Mouse (Mus musculus) right cerebral cortex, postnatal 36 days (tissue): ENCODE data around the gene Gart.
A peak's percentile ranks its signal among the peaks of the same experiment; 100 is the strongest.
"Not testable (repeated sequence)": the region's sequence is repeated elsewhere in the genome, so short reads cannot be mapped to it uniquely, and the experiment has no call there.

Experiments
- DNase-seq, 2 experiments: peaks; one replicate each; pipeline ENCODE4 v3.0.0; 2022; ENCODE audit warnings: low spot score in 2 of 2, mixed read lengths in 1 of 2

Gart gene

DNA sequence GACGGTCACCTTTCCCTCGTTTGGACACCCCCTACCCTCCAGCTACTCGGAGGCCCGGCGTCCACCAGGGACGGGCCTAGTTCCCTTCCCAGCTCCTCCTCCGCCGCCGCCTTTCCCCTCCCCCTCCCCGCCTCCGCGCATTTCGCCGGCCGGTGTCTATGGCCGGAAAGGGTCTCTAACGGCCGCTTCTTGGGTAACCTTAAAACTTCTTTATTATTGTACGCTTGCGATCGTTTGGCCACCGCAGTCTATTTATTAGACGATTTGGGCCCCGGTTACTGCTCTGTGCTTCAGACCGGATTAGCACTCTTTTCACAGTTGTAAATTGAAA, 1.4 kb upstream of the Gart start:
- DNase-seq, result peak; percentile 43 to 54

DNA sequence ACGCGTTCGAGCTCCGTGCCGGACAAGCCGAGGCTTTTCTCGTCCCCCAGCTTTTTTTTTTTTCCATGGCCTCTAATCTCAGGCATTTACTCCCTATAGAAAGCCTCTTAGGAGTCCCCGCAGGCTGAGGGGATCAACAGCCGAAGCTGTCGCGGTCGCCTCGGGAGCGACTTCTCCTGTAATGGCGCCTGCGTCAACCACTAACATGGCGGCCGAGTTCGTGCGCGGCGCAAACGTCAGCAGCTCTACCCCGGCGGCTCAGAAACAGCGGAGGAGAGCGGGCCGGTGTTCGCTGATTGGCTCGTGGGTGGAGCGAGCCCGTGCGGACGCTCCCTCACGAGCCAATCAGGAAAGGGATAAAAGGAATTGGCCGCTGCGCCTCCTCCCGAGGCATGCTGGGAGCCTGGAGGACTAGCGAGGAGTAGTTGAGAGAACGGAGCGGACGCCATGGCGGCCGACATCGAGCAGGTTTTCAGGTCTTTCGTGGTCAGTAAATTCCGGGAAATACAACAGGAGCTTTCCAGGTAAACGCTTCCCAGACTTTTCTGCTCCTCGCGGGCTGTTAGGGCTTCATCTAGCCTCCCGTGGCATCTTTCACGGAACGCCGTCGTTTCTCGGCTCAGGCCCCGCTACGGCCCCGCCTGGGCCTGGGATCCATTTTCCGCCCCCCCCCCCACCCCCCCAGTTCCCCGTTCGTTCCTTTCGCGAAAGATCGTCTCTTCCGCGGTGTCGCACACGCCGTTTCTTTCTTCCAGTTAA, 888 bp upstream of the Gart start, which contains the start of gene Son:
TSS of gene Son (plus strand) at position 46 of the 759 bp plus-strand sequence.
- DNase-seq, result peak; percentile 96 to 97

DNA sequence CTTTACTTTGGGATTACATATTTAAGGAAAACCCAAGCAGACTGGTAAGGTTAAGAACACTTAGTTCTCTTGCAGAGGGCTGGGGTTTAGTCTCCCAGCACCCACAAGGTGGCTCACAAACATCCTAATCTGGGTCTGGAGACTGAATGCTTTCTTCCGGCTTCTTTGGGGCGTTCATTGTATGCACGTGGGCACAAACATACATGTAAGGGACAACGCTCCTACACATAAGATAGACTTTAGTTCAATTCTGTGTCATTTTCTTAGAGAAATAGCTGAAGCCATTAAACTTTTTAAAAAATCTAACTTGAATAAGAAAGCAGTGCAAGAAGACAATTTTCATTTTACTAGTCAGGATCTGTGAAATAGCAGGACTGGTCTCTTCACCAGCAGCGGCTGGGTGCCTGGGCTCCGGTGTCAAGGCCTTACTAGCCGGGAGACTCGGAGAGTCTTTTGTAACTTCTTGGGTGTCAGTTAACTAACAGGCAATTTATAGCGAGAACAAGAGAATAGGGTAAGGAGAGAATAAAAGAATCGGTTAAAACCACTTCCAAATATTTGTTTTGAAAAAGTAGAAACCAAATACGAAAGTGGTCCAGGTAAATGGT, 653 bp downstream of the Gart start:
- DNase-seq, result no peak

DNA sequence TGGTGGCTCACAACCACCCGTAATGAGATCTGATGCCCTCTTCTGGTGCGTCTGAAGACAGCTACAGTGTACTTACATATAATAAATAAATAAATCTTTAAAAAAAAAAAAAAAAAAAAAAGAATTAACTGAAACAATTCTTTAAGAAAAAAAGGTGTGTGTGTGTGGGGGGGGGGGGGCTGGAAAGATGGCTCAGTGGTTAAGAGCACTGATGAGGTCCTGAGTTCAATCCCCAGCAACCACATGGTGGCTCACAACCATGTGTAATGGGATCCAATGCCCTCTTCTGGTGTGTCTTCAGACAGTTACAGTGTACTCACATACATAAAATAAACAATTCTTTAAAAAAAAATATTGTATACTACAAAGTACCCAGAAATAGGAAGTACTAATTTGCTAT, 1.3 kb downstream of the Gart start:
- not testable (repeated sequence) for DNase-seq

DNA sequence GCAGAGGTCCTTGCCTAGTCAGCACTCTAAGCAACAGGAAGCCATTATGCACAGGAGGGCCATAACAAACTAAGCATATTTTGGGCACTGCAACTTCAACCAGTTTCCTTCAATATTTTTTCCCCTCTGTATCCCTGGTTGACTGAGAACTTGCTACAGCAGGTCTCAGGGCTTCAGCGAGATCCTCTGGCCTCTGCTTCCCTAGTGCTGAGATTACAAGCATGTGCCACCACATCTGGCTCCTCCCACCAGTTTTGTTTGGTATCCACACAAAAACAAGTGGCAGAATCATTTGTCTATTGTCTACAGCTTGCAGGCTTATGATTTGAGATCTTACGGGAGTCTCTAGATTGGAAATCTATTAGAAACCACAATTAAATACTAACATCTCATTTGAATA, 1.9 kb downstream of the Gart start:
- no peak for DNase-seq

DNA sequence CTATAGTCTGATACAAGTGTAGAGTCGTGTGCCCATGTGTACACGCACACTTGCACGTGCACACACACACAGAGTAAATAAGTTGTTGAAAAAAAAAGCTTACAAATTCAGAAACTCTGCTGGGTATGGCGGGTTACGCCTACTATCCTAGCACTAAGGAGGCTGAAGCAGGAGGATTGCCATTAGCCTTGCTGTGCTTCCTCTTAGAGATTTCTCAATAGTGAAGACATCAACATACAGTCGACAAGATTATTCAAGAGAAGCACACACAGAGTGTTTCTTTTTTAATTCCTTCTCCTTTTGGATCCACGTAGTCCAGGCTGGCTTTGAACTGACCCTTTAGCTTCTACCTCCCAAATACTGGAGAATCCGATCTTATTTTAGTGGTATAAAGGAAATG, 6.6 kb downstream of the Gart start:
- no peak for DNase-seq

DNA sequence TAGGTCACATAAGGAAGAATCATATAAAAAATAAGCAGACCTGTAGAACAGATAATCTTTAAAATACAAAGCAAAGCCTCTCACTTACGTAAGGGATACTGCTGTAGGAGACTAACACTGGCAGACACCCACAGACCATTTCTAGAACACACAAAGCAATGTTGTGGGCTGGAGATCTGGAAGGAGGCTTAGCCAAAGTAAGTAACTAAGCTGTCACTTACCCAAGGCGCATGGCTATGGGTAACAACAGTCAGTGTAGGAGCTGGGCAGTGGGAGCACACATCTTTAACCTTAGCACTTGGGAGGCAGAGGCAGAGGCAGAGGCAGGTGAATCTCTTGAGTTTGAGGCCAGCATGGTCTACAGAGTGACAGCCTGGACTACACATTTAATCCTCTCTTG, 7.1 kb downstream of the Gart start:
- peak in 1 of 2 experiments; percentile 66 for DNase-seq

DNA sequence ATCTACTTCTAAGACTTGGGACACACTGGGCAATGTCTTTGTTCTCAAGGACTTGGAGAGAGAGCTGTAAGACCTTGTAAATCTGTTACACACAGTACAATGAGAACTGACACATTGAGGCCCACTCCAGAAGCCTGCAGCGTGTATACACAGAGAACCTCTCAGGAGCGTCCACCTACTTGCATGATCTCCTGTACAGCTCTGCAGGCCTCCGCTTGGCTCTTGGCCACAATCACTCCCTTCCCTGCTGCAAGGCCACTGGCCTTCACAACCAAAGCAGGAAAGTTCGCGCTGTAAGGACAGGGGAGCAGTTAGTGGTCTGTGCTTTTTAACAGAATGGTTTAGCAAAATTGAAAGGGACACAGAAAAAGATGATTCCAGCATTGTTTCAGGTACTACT, 7.6 kb downstream of the Gart start:
- DNase-seq, result no peak

DNA sequence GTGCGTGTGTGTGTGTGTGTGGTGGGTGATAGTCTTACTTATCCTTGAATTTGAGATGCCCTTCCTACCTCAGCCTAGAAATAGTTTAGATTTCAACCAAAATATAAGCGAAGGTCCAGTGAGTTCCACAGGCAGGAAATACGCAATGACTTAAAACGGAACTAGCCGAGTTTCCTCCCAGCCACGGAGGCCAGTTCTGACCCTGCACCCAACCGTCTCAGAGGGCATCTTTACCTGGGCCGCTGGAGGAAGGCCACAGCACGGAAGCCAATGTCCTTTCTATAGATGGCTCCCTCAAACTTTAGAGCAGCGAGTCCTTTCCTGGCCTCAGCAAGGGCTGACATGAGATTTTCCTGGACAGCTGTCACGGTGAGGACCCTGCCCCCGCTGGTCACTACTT, 13.1 kb downstream of the Gart start:
- DNase-seq, result no peak

DNA sequence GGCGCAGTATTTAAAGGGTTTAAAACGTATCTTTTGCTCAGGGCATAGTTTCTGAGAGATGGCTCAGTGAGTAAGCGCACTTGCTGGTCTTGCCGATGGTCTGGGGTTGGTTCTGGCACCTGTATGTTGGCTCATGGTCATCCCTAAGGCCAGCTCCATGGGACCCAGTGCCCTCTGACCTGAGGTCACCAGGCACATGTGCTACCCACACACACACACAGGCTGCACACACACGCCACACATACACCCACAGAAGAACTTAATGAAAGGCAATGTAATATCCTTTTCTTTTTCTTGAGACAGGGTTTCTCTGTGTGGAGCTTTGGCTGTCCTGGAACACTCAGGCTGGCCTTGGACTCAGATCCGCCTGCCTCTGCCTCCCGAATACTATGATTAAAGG, 13.8 kb downstream of the Gart start:
- DNase-seq, result no peak

DNA sequence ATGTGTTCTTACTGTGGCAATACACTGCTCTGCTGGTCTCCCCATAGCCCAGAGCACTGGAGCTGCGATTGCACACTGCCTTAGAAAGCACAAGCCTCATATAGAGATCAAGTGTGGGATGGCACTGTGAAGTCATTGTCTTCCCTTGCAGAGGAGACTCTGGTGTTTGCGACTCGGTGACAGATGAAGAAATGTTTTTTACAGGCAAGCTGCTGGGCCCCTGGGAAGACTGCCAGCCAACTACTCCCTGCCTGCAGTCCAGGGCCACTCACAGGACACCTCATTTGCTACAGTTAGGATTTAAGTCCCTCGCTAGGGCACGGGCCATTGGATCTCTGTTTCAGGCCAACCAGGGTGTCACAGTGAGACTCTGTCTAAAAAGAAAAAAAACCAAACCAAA, 14.3 kb downstream of the Gart start:
- DNase-seq, result no peak

DNA sequence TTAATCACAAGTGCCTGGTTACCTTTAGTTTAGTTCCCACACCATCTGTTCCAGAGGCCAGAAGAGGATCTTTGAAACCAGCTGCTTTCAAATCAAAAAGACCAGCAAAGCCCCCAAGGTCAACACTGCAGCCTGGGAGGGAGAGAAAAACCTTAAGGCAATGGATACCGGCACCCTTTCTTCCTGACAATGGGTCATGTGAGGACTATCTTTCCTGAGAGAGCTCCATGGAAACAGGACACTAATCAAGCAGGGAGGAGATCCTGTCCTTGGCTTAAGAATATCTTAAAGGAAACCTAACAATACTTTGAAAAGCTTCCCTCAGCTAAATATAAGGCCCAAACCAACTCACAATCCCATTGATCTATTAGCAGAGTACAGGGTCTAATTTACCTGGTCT, 16.2 kb downstream of the Gart start:
- DNase-seq, result no peak

DNA sequence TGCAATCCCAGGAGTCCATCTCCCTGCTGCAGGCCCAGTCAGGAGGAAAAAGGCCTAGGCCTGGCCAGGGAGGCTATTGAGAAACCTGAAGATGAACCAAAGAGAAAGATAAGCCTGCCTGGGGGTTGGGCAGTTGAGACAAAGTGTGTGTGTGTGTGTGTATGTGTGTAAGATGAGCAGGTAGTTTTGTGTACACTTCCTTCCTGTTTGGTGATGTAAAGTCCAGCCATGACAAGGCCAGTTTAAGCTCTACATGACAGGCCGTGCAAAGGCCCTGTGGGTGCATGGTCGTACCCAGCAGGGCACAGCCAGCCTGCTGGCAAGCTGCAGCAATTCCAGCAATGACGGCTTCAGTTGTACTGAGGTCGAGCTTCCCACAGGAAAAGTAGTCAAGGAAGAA, 17.0 kb downstream of the Gart start:
- no peak for DNase-seq

DNA sequence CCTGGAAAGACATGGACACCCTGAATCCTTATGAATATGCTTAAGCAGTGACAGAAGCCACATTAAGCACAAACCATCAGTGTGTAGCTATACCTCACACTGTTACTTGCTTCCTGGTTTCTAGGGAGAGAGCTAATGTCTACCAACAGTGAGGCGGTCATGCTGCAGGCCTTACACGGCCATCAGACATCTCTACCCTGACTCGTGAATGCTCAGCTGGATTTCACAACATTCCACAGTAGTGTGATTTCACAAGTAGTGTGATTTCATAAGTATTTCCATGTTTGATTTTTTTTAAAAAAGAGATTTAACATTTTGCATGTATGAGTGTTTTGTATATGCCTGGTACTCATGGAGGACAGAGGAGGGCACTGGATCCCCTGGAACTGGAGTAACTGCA, 18.1 kb downstream of the Gart start:
- DNase-seq, result no peak

DNA sequence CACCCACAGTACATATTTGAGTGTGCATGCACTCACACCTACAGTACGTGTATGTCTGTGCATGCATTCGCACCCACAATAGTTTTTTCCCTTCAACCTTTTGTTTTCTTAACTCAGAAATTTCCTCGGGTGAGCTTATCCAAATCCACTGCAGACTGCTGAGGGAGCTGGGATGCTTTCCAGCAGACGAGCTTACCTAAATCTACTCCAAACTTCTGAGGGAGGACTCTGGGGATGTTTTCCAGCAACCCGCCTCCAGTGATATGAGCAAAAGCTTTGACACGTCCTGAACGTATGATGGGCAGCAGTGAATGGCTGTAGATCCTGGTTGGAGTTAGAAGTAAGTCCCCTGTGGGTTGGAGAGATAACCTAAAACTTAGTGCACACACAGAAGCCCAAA, 18.9 kb downstream of the Gart start:
- peak in 1 of 2 experiments; percentile 12 for DNase-seq

DNA sequence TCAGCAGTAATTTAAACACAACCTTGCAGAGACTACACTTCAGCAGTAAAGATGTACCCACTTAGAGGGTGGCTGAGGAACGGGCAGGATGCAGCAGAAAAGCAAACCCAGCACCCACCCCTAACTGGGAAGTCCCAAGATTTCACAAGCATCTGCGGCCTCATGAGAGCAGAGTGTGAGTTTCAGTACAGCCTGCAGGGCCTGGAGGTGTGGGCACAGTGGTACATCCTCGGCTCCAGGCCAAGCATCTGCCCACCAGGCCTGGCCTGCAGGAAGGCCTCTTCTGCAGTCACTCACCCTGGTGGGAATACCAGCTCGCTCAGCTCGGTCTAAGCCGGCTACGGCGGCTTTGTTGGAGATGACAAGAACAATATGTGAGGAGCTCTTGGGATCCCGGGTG, 23.7 kb downstream of the Gart start:
- no peak for DNase-seq

DNA sequence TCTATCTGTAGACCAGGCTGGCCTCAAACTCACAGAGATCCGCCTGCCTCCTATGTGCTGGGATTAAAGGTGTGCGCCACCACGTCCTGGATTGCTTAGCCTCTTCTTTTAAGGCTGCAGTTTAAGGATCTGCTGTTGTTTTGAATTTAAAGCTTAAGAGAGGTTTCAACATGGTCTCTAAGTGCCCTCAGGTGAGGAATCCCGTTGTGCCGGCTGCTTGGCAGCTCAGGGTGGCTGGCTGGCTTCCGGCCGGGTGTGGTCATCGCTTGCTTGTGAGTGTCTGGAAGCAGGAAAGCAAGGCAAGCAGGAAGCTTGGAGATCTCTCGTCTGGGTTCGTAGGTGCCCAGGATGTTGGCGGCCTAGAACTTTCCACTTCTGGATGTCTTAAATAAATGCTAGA, 25.8 kb downstream of the Gart start:
- no peak for DNase-seq

DNA sequence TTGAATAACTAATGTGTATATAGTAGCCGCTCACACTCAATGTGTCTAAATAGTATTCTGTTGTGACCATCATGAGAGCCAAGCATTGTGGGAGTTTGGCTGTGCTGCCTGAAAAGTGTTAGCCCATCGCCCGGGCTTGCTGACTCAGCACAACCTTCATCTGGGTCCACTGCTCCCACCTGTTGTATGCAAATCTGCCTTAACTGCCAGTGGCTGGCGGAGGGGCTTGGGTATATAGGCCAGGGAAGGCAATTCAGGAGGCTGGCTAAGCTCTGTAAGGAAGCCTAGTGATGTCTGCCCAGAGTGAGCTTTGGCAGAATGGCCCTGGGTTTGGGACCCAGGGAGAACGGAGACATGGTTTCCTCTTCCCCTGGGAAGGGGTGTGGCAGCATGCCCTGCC, 26.6 kb downstream of the Gart start:
- DNase-seq, result no peak

DNA sequence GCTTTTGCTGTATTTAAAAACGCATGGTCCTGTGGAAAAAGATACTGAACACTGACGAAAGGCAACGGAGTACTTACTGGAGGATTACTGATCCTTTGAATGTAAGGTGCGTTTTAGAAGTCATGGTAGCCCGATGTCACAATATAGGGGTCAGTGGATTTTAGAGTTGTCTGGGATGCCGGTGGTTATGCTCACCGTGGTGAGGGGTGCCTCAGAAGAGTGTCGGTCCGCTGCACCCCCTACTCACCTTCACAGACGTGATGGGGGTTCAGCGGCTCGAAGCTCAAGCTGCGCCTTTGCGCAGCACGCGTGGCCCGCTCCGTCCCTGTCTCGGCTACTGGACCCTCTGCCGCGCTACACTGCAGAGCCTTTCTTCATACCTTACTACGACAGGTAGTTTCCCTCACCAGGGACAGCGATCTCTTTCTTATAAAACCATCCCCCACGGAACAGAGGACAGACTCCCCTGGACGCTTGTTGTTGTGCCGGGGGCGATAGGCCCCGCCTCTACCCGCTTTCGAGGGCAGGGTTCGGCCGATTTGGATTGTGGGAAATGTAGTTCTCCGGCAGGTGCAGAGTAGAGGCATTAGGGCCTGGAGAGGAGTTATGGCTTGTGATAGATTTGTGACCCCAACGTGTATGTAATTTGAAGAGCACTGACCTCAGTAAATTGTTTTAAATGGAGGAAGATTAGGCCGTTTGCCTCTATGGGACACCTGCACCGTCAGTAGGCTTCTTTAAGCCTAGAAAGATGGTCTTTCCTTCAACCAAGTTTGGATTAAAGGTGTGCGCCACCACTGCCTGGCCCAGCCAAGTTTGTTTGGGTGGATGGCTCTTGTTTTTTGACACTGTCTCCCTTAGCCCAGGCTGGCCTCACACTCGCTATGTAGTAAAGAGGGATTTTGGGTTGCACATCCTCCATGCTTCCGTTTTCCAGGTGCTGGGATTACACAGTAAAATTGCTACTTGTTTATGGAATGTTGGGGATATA, 27.9 kb downstream of the Gart start, which contains the start of gene Dnajc28:
TSS of gene Dnajc28 (minus strand) at position 516 of the 991 bp plus-strand sequence.
- peak; percentile 70 to 75 for DNase-seq

DNA sequence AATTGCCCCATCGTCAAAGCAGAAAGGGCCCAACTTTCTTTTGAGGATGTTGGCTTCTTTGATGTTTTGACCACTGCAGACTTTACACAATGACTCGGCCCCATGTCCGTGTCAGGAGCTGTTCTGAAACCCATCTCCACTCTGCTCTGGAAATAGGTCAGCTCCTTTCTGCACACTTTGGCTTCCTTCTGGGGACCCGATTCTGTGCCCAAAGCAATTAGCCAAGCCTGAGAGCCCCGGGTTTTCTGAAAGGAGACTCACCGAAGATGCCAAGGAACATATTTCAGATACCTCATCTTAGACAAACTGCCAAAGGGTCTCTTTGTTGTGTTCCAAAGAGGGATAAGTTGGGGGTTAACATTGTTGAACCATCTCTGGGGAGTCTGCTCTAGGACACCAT, 32.2 kb downstream of the Gart start:
- DNase-seq, result no peak

DNA sequence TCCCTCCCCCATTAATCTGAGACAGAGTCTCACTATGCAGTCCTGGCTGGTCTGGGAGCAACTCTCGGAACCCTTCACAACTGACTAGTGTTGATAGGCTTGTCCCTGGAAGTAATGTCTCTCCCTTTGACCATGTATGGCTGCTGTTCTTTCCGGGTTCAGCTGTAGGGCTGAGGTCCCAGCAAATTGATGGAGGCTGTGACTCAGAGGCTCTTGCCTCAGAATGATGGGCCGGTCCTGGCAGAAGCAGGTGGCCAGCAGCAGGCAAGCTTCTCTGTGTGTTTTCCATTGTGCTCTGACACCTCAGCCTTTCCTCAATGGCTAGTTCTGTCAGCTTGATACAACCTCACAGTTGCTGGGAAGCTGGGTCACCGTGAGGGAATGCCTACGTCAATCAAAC, 34.2 kb downstream of the Gart start:
- DNase-seq, result no peak

DNA sequence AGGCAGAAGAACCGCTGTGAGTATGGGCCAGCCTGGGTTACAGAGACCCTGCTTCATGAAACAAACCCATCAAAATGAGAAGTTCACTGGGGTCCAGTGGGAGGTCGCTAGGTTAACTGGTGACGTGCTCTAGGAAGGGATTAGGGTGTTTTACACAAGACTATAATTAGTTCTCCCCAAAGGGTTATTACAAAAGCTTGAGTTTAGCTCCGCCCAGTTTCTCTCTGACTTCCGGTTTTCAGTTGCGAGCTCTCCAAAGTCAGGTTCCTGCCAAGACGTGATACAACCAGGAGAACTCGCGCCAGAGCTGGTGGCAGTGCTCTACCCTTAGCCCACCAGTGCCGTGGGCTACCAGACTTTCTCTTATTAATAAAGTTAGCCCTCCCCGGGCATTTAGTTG, 35.5 kb downstream of the Gart start:
- DNase-seq, result no peak
